Mouse (Mus musculus): ENCODE results near the gene Npcd. TPM values are rescaled to one million over a fixed set of nuclear protein-coding genes. Genes with fewer than 3 reads are reported as not detected.

Gene Npcd
- polyA plus RNA-seq, 1 experiment from 2014 or later: 2.1 TPM

- ATAC-seq: no peak
- POLR2A ChIA-PET: interaction anchor here (0.6 kb wide), 1 partner anchor 83 kb away, joined by 5 read pairs; no protein-coding TSS in a partner anchor
- DNase-seq (ENCODE audit: low read depth, low spot score): no peak
- H3K27me3 ChIP-seq: no peaks in the 10 kb centered on the region
- in situ Hi-C loops (cut with MboI; ENCODE audit: low pct_unique_long_range_greater_than_20kb): loop anchor here (10.0 kb wide), 1 partner anchor 341 kb away; no protein-coding TSS in a partner anchor
- CTCF ChIA-PET: no interaction called here
- TF ChIP-seq CTCF (IDR thresholded peaks at IDR 0.05): no peak
Measured at GRCm38 (mm10) chr15:79744001-79744400, 90.0 kb downstream of the Npcd start.

DNA sequence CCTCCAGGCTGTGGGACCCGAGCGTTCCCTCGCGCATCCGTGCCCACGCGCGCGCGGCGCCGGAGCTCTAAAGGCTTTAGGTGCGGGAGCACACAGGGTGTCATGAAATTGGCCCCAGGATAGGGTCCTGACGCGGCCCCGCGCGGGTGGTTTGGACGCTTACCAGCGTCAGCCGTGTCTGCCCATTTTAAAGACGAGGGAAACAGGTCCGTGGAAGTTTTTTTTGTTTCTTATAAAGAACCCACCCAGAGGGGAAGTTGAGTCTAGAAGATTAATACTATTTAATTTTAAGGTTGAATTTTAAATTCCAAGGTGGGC lies 91.4 kb downstream of the Npcd start:
- ChIA-PET POLR2A (no interaction called here), CTCF (interaction anchor here (1.4 kb wide), 1 partner anchor 11 kb away, joined by 5 read pairs; no protein-coding TSS in a partner anchor)
- in situ Hi-C loops (cut with MboI; ENCODE audit: low pct_unique_long_range_greater_than_20kb): loop anchor here (10.0 kb wide), 1 partner anchor 342 kb away; no protein-coding TSS in a partner anchor
- peak; percentile 15 for ATAC-seq
- no peak for DNase-seq (ENCODE audit: low read depth, low spot score)
- no peaks in the 10 kb centered on the region for H3K27me3 ChIP-seq
- TF ChIP-seq CTCF (IDR thresholded peaks at IDR 0.05): no peak

DNA sequence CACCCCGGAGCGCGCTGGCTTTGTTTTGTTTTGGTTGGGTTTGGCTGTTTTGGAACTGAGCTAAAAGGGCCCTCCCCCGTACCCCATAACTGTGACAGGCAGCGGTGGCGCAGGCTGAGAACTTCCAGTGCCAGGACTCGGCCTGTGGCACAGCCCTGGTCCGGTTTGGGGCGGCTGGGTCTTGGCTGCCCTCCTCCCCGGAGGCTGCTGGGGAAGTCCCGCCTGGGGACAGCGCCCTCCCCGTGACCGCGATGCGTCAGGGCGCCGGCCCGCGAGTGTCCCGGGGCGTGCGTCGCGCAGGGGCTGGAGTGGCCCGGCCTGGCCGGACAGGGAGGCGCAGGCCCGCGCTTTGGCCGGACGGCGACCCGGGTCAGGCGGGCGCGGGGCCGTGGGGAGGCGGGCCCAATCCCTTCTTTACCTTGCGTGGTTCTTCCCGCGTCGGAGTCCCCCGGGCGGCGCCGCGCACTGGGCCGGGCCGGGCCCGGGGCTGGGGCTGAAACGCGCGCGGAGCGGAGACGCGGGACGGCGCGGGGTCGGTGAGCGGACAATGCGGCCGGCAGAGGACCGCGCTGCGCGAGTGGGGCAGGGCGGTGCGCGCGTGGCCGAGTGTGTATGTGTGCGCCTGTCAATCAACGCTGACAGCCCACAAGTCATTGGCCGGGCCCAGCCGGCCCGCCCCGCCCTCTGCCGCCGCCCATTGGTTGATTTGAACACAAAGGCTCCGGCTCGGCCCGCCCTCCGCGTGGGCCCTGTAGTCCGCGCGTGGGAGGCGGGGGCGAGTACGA lies 91.9 kb downstream of the Npcd start, which contains the start of gene Sun2:
Gene Sun2 (minus strand): TSS at position 616 of the 785 bp plus-strand sequence.
- ChIA-PET CTCF (interaction anchor here (1.4 kb wide), 1 partner anchor 11 kb away, joined by 5 read pairs; no protein-coding TSS in a partner anchor), POLR2A (interaction anchor here (1.2 kb wide), 1 partner anchor 60 kb away, joined by 3 read pairs; no protein-coding TSS in a partner anchor)
- H3K27me3 ChIP-seq: no peaks in the 10 kb centered on the region
- ATAC-seq (peak; percentile 91), DNase-seq (ENCODE audit: low read depth, low spot score) (no peak)
- no peak for TF ChIP-seq CTCF (IDR thresholded peaks at IDR 0.05)
- in situ Hi-C loops (cut with MboI; ENCODE audit: low pct_unique_long_range_greater_than_20kb): loop anchor here (10.0 kb wide), 1 partner anchor 343 kb away; no protein-coding TSS in a partner anchor

GRCm38 (mm10) chr15:79741173-79741858 lies 92.7 kb downstream of the Npcd start:
- no peak for DNase-seq (ENCODE audit: low read depth, low spot score)
- ChIA-PET POLR2A (interaction anchor here (1.2 kb wide), 1 partner anchor 61 kb away, joined by 3 read pairs; no protein-coding TSS in a partner anchor), CTCF (no interaction called here)
- in situ Hi-C loops (cut with MboI; ENCODE audit: low pct_unique_long_range_greater_than_20kb): loop anchor here (10.0 kb wide), 1 partner anchor 343 kb away; no protein-coding TSS in a partner anchor
- TF ChIP-seq CTCF (IDR thresholded peaks at IDR 0.05): no peak
- no peaks in the 10 kb centered on the region for H3K27me3 ChIP-seq
- no peak for ATAC-seq

GRCm38 (mm10) chr15:79740739-79741138 lies 93.3 kb downstream of the Npcd start:
- H3K27me3 ChIP-seq: no peaks in the 10 kb centered on the region
- DNase-seq (ENCODE audit: low read depth, low spot score): no peak
- no peak for TF ChIP-seq CTCF (IDR thresholded peaks at IDR 0.05)
- POLR2A ChIA-PET: interaction anchor here (1.2 kb wide), 1 partner anchor 62 kb away, joined by 3 read pairs; no protein-coding TSS in a partner anchor
- in situ Hi-C loops (cut with MboI; ENCODE audit: low pct_unique_long_range_greater_than_20kb): loop anchor here (10.0 kb wide), 1 partner anchor 344 kb away; no protein-coding TSS in a partner anchor
- ATAC-seq: no peak
- CTCF ChIA-PET: interaction anchor here (1.2 kb wide), 1 partner anchor 11 kb away, joined by 3 read pairs; no protein-coding TSS in a partner anchor

Other genes starting within 250 kb of the Npcd start
- gene Dmc1, start 229.1 kb downstream of the Npcd start, polyA plus RNA-seq (2021): 0.15 TPM
- gene Fam227a, start 175.3 kb downstream of the Npcd start, polyA plus RNA-seq (2021): 4.6 TPM
- gene Cby1, start 175.0 kb downstream of the Npcd start, polyA plus RNA-seq (2021): 46.0 TPM
- 201 TPM for gene Tomm22, start 163.4 kb downstream of the Npcd start, polyA plus RNA-seq (2021)
- 43.4 TPM for gene Josd1, start 146.3 kb downstream of the Npcd start, polyA plus RNA-seq (2021)
- gene Gtpbp1, start 143.4 kb downstream of the Npcd start, polyA plus RNA-seq (2021): 33.4 TPM
- 69.6 TPM for gene Sun2, start 91.7 kb downstream of the Npcd start, polyA plus RNA-seq (2021)
- 76.8 TPM for gene Dnal4, start 56.4 kb downstream of the Npcd start, polyA plus RNA-seq (2021)
- 6.6 TPM for gene Nptxr, start 29.5 kb downstream of the Npcd start, polyA plus RNA-seq (2021)
- gene Cbx6, start 451 bp upstream of the Npcd start, polyA plus RNA-seq (2021): 75.9 TPM
- gene Apobec3, start 57.4 kb upstream of the Npcd start, polyA plus RNA-seq (2021): 10.5 TPM
- gene Cbx7, start 136.9 kb upstream of the Npcd start, polyA plus RNA-seq (2021): 8.9 TPM
- gene Pdgfb, start 180.7 kb upstream of the Npcd start, polyA plus RNA-seq (2021): 96.5 TPM

Measured in Patski (cell line).